Mouse (Mus musculus): ENCODE results near the gene Acsl1.

The Acsl1 gene

DNA sequence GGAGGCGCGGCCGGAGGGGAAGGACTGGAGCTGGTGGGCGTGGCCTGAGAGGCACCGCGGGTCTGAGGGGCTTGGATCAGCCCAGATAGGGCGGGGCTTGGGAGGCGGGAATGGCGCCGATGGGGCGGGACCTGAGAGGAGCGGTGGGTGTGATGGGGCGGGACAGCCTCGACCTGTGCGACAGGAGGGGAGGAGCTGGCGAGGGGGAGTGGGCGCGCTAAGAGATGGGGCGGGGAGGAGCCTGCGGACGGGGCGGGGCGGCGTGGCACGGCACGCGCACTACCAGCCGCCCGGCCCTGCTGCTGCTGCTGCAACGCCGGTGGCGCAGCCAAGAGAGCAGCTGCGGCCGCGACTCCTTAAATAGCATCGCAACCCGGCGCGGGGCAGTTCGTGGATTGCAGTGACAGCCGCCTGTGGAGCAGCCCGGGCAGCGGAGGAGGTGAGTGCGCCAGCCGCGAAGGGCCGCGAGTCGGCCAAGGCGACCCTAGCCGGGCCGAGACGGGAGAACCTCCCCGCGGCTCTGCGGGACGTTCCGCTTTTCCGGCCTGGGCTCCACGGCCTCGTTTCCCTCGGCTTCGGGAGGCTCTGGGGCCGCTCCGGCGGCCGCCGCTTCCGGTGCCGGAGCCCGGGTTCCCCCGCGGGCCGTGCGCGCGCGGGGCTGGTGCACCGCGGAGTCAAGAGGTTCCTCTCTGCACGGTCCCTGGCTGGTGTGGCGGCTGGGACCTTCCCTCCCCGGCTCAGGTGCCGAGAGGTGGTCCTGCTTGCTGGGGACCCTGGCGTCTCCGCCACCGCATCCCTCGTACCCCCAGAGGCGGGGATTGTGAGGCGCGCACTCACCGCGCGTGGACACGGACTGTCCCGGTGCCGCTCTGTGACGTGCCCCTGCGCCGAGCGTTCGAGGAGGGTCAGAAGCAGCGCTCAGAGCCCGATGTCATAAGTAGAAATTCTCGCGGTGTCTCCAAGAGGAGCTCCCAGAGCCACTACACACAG, at the start of gene Acsl1:
Gene Acsl1, plus strand, starts transcription at position 246 of the 990 bp plus-strand sequence.
- peak; percentile 98 for DNase-seq (ENCODE audit: low spot score in 2 of 2)

DNA sequence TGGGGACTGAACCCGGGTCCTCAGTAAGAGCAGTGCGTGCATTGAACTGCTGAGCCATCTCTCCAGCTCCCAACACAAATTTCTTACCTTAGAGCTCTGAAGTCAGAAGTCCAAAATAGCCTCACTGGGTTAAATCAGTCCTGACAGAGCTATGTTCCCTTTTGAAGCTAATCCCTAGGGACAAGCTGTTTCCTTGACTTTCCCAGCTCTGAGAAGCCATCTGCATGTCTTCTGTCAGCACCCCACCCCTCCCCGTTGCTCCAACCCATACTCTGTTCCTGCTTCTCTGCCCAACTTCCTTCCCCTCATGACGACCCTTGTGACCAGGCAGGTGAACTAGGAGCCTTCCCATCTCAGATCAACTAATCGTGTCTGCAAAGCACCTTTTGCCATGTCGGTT, 49.3 kb upstream of the Acsl1 start:
- no peak for DNase-seq (ENCODE audit: low spot score in 2 of 2)

DNA sequence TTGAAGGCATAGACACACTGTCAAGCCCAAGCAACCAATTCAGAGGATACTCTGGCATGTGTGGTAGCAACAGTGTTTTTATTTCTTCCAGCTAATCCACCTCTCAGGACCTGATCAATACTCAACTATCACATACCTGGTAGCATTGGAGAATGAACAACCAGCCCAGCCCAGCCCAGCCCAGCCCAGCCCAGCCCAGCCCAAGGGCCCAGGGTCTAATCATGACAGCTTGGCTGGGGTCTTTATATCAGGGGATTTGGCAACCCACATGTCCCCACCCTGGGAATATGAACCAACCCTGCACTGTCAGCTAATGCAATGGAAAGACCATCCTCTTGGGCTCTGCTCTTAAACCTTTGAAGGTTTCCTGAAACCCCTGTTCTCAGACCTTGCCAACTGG, 42.9 kb upstream of the Acsl1 start:
- DNase-seq (ENCODE audit: low spot score in 2 of 2) = no peak

DNA sequence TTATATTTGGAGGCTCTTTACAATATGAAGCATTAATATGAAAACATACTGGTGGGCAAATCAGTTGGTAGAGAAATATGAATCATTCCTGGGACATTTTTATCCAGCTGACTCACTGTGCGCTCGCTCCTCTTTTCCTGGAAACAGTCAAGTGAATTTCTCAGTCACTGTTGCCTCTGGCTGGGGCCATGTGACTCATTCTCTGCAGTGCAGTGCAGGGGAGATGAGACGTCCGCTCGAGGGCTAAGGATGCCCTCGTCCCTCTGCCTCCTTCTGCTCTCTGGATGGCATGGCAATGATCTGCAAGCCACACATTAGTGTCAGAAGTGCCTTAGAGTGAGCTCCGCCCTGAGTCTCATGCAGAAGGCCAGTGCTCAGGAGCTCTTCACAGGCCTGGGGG, 41.0 kb upstream of the Acsl1 start:
- DNase-seq (ENCODE audit: low spot score in 2 of 2) = peak; percentile 35 to 40

DNA sequence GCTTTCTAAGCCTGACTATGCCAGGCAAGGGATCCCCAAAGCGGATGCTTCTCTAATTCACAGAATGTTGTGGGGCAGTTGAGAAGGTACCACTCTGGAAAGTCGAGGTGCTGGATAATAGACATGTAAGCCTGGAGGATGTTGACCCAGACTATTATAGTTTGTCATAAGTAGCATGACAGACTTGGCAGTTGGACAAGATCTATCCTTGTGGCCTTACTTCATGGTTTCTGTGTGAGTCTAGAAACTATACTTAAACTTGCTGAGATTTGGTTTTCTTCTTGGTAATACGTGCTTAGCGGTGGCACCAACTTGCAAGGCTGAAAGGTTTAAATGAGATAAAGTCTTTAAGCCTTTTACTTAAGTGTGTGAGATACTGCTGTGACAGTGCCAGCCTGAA, 38.9 kb upstream of the Acsl1 start:
- no peak for DNase-seq (ENCODE audit: low spot score in 2 of 2)

DNA sequence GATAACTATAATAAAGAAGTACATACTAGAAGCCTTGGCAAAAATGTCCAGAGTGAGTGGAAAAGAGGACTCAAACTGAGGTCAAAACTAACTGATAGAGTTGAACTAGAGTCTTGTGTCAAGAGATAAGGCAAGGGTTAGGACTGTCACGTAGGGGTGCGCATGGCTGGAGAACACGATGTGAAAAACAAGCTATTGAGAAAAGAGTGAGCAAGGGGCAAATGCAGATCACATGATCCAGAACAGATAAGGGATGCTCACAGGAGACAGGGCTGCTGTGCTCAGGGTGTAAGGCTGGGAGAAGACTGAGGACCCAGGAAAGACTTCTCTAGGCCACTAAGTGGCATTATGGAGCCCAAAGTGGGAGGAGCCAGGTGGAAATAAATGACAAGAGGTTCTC, 38.3 kb upstream of the Acsl1 start:
- no peak for DNase-seq (ENCODE audit: low spot score in 2 of 2)

DNA sequence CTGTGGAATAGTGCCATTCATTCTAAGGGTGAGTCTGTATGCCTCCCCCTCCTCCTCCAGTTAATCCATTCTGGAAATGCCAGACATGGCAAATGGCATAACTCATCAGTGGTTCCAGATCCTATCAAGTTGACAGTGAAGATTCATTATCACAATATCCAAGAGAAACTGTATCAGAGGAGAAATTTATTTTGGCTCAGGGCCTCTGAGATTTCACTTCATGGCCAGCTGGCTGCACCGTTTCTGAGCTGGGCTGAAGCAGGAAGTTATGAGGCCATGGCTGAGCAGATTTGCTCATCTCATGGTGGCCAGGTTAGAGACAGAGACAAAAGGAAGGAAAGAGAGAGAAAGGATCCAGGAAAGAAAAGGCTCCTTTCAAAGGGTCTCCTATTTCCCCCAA, 37.2 kb upstream of the Acsl1 start:
- DNase-seq (ENCODE audit: low spot score in 2 of 2) = no peak

DNA sequence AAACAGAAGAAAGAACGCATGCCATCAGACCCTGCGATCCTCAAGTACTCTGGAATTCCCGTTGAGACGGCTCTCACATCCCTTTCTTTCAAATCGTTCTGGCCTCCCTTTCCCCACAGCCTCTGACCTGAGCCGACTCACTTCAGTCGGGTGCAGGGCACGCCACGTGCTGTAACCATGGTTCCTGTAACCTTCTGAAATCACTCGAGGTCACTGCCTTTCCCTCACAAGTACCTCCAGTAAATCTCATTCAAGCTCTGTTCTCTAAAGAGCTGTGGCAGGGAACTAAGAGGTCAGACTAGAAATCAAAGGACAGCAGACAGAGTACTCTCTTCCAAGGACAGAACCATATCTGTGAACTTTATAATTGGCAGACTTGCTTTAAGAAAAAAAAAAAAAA, 32.3 kb upstream of the Acsl1 start:
- DNase-seq (ENCODE audit: low spot score in 2 of 2) = no peak

DNA sequence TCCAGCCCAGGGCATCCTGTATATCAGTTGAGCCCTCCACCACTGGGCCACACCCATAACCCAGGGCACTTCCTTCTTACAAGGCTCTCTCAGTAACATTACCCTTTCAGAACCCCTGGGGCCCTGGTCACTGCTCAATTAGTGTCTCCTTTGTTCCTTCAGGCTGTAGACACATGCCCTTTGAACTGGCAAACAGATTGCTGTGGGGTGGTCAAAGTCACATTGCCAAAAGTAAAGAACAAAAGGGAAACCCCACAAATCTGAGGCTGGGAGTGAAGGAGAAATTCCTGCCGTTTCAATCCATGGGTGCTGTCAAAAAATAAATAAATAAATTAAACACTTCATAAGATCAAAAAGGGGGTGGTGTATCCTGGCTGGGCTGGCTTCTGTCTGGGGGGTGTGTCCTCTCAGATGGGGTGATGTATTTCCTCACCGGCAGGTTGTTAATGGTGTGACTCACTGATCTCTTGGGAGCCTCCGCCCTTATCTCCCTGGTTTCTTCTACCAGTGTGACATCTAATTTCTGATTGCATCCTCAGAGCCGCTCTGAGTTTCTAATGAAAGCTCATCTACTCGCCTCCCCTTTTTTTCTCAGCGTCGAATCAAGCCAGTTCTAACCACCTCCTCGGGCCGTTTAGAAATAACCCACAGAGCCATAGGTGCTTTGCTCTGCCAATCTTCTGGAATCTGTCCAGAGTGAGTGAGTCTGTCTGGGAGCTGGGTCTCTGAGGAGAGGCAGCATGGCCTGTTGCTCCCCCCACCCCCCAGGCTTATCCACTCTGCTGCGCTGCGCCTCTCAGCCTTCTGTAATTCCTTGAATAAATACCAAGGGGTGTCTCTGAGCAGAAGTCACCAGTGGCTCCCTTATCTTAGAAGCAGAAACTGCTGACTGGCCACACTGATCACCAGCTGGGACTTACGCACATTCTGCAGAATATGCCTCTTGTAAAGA, 24.6 kb upstream of the Acsl1 start:
- DNase-seq (ENCODE audit: low spot score in 2 of 2) = no peak

DNA sequence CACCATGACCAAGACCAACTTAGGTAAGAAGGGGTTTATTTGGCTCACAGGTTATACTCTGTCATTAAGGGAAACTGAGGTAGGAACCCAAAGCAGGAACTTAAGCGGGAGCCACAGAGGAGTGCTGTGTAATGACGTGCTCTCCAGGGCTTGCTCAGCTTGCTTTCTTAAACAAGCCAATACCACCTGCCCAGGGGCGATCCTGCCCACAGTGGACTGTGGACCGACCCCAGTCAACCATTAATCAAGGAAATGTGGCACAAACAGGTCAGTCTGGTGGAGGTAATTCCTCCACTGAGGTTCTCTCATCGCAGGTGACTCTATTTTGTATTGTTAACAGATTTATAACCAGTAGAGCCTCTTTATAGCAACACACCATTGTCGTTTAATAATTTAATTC, 23.5 kb upstream of the Acsl1 start:
- no peak for DNase-seq (ENCODE audit: low spot score in 2 of 2)

DNA sequence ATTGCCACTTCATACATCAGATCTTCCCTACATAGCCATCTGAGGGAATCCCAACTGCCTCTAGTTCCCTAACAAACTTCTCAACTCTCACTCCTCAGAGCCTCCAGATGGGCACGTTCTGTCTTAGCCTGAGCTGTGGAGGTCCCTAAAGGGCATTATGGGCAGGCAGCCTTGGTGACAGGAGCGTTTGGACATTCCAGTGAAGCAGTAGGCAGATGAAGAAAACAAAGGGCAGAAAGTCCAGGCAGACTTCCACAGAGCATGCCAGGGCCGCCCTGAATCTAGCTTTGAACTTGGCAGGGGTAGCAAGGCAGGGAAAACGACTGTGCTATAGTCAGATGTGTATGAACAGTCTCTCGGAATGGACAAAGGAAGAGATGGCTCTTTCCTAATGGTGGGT, 22.2 kb upstream of the Acsl1 start:
- DNase-seq (ENCODE audit: low spot score in 2 of 2) = no peak

DNA sequence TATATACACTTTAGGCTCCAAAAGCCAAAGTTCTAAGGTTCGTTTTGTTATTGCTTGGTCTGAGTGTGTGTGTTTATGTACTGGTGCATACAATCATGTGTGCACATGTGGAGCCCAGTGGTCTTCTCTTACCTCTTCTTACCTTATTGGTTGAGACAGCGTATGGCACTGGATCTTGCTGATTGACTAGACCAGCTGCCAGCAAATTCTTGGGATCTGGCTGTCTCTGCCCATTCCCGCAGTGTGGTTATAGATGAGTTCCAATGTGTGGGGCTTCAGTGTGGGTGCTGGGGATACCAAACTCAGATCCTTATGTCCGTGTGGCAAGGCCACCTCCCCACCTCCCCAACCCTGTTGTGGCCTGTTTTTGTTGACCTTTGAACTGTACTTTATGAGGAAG, 21.8 kb upstream of the Acsl1 start:
- DNase-seq (ENCODE audit: low spot score in 2 of 2) = no peak

DNA sequence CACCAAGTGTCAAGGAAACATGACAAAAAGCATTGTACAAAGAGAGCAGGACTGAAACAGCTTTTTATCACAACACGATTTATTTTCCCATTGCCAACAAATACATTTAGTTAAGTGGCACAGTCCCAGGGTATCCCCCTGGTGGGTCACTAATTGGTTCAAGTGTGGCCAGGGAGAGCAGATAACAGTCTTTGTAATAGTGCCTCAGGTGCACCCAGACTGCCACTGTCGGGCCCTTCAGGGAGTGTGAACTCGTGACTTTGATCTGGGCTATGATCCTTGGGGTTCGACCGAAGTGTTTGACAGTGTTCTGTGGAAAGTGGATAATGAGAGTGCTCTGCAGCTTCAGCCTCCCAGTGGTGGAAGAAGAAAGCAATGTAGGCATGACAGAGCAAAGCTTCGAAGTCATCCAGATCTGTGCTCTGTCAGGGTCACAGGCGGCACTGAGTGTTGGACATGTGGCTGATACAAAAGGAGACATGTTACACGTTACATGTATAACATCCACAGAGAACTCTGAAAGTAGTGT, 21.1 kb upstream of the Acsl1 start:
- no peak for DNase-seq (ENCODE audit: low spot score in 2 of 2)

DNA sequence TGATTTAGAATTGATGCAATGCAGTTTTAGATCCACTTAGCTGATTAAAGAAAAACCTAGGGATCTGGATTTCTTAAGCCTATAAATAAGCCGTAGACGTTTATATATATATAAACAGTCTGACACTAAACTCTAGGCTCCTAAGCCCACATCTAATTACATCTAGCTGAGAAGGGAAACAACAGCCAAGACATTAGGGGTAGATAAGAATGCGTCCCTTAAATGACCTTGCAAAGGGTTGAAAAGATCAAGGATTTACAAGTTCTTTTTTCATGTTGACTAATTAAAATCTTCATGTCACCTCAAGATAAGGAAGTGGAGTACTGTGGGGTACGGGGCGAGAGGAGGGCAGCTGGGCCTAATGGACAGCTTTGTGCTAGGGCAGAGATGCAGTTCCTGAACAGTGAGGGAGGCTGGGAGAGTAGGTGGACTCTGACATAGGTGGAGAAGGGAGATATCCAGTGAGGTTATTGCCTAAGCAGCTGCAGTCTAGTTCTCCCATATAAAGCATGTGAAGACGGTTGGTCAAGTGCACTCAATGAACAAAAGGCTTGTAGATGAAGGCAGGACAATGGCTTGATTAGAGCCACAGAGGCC, 12.5 kb upstream of the Acsl1 start:
- DNase-seq (ENCODE audit: low spot score in 2 of 2) = no peak

DNA sequence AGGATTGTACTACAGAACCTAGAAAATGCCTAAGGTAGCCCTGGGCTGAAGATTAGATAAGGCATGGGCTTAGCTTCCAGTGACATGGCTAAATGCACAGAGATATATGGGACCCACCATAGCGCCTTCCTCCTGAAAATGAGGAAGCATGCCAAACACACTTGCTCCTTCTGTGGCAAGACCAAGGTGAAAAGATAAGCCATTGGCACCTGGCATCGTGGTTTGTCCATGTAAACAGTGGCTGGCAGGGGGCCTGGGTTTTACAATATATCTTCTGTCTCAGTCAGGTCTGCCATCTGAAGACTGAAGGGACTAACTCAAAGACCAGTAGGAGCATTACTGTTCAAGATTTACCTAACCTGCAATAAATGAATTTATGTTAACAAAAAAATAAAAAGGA, 2.4 kb upstream of the Acsl1 start:
- DNase-seq (ENCODE audit: low spot score in 2 of 2) = peak in 1 of 2 experiments; percentile 20

DNA sequence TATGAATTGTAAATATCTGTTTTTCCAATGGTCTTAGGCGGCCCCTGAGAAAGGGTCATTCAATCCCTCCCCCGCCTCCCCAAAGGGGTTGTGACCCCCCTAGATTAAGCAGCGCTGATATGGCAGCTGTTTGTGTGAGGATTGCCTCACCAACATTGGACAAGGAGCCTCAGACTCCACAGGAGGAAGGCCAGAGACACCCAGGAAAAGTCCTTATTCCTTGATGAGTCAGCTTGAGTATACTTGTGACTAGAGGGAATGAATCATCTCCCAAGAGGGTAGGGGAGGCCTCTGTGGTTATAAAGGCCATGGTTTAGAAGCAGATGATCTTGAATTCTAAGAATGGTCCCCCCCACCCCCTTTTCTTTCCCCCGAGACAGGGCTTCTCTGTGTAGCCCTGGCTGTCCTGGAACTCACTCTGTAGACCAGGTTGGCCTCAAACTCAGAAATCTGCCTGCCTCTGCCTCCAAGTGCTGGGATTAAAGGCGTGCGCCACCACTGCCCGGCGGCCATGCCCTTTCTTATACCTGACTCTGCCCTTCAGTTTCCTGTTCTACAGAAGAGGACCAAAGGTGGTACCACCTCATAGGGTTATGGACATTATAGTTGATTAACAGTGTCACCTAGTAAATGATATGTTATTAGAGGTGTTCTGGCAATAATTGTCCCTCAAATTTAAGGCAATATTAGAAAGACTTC, 1.6 kb upstream of the Acsl1 start:
- peak in 1 of 2 experiments; percentile 22 for DNase-seq (ENCODE audit: low spot score in 2 of 2)

DNA sequence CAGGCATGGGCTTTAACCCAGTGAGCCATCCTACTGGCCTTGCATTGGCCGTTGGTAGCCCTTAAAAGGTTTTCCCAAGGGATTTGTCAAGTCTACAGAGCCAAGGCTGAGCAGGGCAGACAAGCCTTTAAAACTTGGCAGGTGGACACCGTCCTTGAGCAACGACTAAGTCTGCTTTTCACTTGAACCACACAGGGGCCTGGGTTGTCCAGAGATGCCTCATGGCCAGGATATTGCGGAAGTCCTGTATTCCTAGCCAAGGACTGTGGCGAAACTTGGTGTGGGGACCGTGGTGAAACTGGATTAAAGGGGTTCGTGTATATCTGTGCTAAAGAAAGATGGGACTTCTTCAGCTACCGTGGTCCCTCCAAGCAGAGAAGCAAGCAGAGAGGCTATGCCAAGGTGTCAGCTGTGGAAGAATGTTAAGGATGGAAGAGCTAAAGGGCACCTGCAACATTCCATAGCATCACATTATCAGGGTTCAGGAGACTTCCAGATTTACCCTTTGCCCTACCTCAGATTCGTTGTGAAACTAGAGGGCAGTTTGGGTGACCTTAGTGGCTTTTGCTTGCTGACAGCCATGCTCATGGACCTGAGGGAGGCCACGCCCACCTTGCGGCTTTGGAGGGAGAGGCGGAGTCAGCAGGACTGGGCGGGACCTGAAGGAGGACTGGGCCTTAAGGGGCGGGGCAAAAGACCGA, 596 bp upstream of the Acsl1 start:
- DNase-seq (ENCODE audit: low spot score in 2 of 2) = no peak

DNA sequence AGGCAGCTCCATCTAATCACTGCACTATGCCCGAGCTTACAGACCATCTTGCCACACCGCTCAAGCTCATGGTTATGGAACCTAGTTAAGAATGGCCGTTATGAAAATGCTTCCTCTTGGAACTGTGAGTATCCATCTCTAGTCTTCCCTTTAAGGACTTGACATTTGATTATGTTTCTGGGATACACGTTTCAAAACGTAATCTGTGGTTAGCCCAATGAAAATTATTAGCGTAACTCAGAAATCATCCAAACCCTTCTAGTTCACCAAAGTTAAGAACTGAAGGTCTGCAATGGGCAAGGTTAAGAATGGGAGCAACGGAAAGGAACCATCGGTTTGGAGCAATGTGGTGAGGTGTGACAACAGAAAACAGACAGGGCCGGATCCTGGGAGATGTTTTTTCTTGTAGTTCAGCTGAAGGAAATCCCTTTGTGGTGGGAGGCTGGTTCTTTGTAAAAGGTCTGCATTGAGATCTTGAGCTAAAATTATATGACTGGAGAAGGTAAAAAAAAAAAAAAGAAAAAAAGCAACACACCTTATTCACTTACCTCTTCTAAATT, 1.2 kb downstream of the Acsl1 start:
- peak in 1 of 2 experiments; percentile 16 for DNase-seq (ENCODE audit: low spot score in 2 of 2)

DNA sequence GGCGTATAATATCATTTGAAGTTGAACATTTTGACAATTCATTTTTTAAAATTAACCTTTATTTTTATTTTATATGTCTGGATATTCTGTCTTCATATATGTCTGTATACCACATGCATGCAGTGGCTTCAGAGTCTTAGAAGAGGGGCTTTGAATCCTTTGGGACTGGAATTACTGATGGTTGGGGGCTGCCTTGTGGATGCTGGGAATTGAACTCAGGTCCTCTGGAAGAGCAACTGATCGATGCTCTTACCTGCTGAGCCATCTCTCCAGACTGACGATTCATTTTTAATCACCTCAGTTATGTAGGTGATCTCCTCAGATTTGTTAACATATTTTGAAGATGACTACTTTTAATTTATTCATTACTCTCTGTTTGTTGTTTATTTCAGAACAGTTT, 3.3 kb downstream of the Acsl1 start:
- DNase-seq (ENCODE audit: low spot score in 2 of 2) = no peak

DNA sequence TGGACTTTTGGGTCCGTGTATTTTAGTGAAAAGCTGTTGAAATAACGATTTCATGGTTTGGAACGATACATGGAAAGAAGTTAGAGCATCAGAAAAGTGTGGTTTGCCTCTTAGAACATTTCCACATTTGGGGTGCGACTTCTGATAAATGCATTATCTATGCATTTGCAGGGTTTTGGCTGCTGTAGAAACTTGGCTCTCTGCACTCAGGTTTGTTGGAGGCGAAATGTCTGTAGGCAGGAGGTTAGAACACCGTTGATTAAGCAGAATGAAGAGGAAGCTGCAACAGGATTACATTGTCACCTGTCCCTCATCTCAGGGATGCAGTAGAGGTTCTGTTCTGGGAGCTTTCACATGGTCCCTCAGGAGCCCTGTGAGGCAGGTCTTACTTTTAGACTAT, 3.8 kb downstream of the Acsl1 start:
- no peak for DNase-seq (ENCODE audit: low spot score in 2 of 2)
